Mouse (Mus musculus): ENCODE measurements around the gene Gm45808.
"Not testable (repeated sequence)": the region's sequence is repeated elsewhere in the genome, so short reads cannot be mapped to it uniquely, and the experiment has no call there.

Gm45808 gene

DNA sequence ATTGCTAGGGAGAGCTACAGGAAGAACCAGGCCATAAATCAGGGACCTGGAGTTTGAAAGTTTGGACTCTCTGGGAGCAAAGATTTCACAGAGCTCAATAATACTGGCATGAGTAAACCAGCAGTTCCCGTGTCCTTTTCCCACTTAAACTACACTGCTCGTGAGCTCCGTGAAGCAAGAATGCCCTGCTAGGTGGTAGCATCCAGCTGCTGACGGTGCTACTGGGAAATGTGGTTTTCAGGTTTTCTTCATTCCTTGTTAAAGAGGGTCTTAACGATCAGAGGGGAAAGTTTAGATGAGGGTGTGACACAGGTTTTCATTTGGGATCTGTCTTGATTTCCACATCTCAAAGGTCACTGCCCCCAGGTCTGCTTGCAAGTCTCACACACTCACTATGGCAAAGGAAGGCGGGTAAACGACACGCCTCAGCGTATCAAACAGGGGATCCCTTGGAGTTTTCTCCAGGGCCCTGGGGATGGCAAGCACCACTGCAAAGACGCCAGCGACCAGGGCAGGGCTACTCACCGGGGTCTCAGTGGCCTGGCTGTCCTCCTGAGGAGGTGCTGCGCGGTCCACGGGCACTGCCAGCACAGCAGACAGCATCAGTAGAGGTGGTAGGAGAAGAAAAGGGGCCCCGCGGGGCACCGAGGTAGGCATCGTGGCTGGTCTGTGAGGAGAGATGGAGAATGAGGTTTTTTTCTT, 22.7 kb upstream of the Gm45808 start:
- in situ Hi-C loops (cut with MboI), result no loop called here

DNA sequence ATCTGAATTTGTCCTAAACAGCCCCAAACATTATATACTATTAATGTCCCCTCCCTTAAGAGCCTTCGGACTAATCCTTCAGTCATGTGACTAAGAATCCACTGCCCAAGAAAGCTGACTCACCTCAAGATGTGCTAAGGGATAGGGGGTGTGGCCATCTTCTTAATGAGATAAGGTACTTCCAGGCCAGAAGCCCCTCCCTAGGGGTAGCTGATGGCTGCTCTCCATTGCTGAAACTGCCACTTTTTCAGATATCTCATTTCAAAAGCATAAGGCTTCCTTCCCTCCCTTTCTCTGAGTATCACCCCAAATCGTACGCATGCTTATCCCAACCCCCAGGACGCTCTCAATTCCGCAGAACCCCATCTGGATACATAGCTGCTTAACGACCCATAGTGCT, 21.9 kb upstream of the Gm45808 start:
- in situ Hi-C loops (cut with MboI), result no loop called here

DNA sequence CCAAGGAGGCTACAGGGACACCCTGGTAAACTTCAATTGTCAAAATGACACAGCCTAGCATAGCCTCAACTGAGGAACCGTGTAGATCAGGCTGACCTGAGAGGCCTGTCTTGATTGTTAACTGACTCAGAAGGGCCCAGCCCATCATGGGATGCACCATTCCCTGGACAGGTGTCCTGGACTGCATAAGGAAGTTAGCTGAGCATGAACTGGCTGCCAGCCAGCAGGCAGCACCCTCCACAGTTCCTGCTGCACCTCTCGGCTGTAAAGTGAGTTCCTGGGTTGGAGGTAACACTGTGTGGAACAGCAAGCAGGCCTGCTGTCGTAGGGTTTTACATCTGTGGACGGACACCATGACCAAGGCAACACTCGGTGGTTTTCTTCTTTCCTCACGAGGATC, 21.0 kb upstream of the Gm45808 start:
- in situ Hi-C loops (cut with MboI), result no loop called here

DNA sequence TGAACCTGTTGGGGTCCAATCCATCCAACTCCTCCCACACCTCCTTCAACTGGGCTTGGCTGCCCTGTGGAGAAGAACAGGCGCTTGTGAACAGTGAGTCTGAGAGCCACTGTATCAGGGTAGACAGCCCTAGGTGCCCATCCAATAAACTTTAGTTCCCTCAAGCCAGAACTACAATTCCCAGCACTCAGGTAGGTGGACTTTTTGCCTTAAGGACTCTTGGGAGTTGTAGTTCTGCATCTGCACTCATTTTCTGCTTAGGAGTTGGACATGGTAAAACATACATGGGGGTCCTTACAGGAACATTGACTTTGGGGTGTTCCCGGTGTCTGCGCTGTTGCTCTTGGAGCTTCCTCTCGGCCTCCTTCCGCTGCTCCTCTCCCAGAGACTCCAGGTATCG, 11.8 kb upstream of the Gm45808 start:
- in situ Hi-C loops (cut with MboI), result no loop called here

DNA sequence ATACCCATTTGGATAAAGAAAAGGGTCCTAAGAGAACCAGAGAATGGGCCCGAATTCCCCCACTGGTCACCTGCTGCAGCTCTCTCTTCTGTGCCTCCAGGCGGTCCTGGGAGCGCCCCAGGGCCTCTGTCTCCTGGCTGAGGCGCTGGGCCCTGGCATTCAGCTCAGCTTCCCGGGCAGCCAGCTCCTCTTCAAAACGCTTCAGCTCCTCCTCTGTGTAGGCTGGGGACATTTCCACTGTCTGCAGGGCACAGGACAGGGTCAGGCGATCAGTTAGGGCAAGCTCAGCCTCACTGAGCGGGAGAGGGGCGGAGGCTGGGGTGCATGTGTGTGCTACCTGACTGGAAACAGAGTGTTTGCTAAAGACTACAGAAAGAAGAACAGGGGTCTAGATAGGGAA, 7.9 kb upstream of the Gm45808 start:
- in situ Hi-C loops (cut with MboI), result no loop called here

DNA sequence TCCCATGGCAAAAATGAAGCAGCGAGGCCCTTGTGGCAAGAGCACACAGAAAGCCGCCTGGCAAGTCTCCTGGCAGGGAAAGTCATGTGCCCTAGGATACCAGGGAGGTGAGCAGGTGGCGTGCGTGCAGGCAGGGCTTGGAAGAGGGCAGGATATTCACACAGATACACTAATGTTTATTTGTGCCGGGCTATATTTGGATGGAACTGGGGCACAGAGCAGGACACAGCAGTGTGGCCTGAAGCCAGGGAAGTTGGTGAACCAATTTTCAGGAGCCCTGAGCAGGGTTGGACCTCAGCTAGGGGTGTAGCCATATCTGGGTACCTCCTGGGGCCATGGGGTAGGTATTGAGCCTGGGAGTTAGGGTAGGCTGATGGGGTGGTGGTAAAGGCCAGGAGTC, 6.3 kb upstream of the Gm45808 start:
- in situ Hi-C loops (cut with MboI), result no loop called here

DNA sequence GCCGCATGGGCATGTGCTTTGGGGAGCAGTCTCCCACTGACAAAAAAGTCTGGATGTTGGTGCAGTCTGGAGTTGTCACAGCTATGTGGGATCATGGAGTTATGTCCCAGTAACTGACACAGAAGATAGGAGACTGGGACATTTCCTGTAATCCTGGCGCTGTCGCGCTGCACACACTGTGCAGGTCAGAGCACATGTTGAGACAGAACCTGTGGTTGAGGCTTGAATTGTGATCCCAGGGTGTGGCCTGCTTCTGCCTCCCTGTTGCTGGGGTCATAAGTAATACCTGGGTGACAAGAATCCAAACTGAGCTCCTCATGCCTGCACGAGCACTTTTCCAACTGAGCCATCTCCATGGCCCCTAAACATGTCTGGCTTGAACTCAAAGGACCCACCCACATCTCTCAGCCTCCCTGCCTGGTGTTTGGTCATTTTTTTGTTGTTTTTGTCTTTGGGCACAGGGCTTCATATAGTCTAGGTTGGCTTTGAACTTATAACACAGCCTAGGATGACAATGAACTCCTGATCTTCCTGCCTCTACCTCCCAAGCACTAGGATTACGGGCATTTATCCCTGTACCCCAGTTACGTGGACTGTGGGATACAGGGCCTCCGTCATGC, 5.7 kb upstream of the Gm45808 start:
- in situ Hi-C loops (cut with MboI), result no loop called here

DNA sequence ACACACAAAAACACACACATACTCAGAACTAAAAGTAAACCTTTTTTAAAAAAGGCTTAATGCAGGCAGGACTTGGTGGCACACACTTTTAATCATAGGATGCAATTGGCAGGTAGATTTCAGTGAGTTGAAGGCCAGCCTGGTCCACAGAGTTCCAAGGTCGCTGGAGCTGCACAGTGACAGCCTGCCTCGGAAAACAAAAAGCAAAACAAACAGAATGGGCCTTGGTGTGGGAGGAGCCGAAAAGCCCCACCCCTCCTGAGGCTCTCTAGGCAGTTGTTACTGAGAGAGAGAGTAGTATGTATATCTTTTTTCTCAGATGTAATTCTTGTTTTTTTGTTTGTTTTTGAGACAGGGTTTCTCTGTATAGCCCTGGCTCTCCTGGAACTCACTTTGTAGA, 4.7 kb upstream of the Gm45808 start:
- in situ Hi-C loops (cut with MboI), result no loop called here

DNA sequence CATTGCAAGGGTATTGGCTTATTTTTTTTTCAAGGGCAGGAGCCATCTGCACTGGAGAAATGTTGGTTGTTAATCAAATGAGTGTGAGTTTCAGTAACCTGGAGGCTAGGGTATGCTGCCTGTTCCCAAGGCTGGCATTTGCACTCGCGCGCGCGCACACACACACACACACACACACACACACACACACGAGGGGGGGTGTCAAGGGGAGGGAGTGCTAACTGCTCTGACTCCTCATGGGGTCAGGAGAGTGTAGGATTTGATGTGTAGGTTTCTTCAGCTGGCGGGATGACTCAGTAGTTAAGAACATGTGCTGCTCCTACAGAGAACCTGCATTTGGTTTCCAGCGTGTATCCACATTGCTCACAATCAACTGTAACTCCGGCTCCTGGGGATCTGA, 4.2 kb upstream of the Gm45808 start:
- in situ Hi-C loops (cut with MboI), result no loop called here

DNA sequence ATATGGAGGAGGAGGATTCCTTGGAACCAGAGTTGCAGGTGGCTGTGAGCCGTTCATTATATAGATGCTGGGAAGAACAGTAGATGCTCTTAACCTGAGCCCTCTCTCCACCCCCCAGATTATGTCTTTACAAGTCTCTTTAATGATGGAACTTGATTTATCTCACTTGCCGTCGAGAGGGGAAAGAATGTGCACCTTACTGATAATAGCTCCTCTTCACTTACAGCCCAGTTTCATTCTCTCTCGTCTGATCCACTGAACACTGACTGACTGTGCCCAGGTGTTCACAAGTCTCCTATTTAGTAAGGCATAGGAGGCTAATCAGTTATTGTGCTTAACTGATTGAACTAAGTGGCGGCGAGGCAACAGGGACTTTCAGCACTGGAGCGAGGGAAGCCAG, 3.0 kb upstream of the Gm45808 start:
- in situ Hi-C loops (cut with MboI), result no loop called here

DNA sequence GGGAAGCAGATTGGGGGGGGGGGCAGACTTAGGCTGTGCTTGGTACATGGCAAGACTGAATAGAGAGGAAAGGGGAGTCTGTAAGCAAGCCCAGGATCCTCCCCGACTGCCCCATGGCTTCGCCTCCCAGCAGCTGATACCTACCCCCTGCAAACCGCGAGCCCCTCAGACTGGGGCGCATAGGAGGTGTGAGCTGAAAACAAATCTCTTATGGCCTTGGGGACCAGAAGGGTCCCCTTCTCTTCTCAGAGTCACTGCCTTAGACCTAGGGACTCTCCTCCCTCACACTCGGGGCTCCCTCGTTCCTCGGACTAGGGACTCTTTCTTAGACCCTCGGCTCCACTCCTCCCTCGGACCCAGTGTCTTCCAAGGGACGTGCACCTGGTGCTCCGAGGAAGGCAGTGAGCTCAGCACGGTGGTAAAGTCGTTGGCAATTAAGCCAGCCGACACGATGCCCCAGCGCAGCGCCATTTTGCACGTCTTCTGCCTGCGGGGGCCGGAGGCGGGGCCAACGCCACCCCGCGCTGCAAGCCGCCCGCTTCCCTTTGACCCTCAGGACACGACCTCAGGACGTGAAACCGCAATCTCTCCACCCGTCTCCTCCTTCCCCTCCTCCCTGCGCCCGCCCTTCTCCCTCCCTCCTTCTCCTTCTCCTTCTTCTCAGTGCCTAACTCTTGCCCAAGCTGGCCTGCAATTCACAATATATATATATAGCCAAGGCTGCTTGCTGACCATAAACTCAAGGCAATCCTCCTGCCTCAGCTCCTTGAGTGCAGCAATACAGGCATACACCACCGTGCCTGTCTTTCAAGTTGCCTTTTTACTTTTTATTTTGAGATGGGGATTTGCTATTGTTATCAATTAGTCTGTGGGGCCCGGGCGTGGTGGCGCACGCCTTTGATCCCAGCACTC, 1.9 kb upstream of the Gm45808 start, which contains the start of gene Dhdh:
Dhdh (minus strand) TSS at position 513 of the 912 bp plus-strand sequence.
- in situ Hi-C loops (cut with MboI), result no loop called here

DNA sequence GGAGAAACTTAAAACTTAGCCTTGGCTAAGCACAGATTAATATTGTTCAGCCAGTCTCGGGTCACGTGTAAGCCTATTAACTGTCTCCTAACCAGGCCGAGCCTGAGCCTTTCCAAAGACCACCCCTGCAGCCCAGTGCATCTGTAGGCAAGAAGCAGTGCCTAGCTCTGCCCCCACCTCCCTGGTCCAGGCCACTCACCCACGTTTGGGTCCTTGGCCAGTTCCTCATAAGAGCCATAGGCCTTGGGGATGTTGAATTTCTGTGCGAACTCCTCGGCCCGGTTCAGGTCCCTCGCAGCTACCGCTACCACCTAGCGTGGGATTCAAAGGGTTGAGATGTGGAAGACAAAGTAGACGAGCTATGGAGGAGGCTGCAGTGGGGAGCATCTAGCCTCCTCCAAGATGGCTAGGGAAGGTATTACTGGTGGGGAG, 1.3 kb upstream of the Gm45808 start:
- in situ Hi-C loops (cut with MboI), result no loop called here

DNA sequence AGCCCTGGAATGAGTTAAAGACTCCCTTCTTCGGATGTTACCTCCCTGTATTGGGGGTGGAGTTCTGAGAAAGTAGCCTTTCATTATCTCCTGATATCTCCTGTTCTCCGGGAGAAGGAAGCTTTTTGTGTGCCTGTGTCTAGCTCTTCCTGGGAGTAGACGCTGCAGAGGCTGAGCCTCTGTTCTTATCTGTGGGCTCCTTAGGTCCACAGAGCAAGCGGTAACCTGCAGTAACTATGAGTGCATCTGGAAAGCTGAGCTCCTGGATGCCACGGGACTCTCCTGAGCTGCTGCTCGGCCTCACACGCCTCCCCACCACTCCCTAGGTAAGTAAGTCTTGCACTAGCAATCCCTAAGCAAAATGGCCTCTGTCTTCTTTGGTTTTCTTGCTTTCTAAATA, 453 bp downstream of the Gm45808 start:
- in situ Hi-C loops (cut with MboI), result no loop called here

DNA sequence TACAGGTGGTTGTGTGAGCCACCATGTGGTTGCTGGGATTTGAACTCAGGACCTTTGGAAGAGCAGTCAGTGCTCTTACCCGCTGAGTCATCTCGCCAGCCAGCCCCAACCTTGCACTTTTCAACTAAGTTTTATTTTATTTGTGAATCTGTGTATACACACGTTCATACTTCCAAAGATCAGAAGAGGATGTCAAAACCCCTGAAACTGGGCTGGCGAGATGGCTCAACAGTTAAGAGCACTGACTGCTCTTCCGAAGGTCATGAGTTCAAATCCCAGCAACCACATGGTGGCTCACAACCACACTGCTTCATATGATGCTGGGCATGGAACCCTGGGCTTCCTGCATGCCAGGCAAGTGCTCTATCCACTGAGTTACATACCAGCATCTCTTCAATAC, 1.6 kb downstream of the Gm45808 start:
- in situ Hi-C loops (cut with MboI), result not testable (repeated sequence)

DNA sequence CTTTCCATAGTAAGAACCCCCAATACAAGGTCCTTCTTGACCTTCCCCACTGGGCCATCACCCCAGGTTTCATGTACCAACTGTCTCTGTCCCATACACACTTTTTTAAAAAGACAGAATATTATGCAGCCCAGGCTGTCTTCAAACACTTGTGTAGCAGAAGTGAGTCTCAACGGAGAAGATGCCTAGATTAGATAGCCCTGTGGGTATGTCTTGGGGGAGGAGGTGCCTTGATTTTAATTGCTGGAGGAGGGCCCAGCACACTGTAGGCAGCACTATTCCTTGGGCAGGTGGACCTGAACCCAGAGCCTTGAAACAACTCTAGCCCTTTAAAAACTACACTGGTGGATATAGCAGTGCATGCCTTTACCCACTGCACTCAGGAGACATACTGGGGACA, 4.4 kb downstream of the Gm45808 start:
- in situ Hi-C loops (cut with MboI), result no loop called here

DNA sequence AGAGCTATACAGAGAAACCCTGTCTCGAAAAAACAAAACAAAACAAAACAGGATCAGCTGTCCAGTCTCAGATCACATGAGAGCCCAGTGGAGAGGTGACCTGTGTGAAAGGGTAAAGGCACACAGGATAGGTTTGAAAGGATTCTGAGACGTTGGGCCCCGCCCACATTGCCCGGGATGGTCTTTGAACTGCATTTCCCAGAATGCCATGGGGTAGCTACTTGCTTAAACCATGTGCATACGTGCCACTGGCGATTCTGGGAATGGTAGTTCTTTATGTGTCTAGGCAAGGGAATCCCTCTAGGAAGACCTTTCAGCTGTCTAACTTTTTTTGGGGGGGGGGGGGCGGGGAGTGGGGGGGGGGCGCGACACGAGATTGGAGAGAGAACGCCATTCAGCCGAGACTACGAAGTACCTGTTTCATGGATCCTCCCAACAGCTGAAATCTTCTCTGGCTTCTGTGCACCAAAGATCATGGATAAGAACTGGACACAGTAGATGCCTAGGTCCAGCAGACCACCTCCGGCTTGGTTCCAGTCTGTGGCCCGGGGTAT, 5.2 kb downstream of the Gm45808 start, which contains the start of gene Tulp2:
Tulp2 (plus strand) TSS at position 504 of the 554 bp plus-strand sequence.
- in situ Hi-C loops (cut with MboI), result no loop called here

DNA sequence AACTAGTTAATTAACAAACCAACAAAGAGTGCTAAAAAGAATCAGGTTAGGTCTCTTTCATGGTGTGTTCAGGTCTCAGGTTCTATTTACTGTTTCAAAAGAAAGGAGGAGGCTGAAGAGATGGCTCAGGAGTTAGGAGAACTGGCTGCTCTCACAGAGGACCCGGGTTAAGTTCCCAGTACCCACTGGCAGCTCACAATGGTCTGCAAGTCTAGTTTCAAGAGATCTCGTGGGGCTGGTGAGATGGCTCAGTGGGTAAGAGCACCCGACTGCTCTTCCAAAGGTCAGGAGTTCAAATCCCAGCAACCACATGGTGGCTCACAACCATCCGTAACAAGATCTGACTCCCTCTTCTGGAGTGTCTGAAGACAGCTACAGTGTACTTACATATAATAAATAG, 6.3 kb downstream of the Gm45808 start:
- in situ Hi-C loops (cut with MboI), result not testable (repeated sequence)

DNA sequence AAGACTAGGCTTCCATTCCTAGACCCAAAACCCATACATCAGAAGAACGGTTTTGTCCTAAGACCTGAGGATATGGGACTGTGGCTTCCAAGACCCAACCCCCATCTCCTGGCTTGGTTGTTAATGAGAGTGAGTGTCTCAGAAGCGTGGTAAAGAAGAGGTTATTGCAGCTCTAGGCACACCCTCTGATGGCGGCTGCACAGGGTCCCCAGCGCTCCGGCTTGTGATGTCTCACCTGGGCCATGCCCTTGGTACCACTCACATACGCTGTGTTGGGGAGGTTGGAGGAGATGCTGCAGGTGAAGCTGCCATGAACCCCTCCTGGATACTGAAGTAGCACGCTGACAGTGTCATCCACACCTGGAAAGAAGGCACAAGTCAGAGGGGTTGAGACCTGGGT, 7.8 kb downstream of the Gm45808 start:
- in situ Hi-C loops (cut with MboI), result no loop called here

DNA sequence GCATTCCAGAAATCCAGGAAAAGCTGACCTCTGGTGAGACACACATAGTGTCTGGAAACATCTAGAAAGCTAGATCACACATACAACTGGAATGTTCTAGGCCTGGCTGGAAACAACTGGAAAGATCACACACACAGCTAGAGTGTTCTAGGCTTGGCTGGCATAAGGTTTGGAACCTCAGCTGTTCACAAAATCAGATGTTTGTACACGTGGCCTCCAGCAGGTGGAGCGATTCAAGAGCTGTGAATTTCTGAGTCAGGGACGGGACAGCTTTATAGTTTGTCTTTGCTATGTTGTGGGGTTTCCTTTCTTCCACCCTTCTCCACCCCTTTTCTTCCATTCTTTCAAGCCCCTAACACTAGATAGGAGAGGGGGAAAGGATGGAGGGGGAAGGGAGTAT, 9.6 kb downstream of the Gm45808 start:
- in situ Hi-C loops (cut with MboI), result no loop called here

DNA sequence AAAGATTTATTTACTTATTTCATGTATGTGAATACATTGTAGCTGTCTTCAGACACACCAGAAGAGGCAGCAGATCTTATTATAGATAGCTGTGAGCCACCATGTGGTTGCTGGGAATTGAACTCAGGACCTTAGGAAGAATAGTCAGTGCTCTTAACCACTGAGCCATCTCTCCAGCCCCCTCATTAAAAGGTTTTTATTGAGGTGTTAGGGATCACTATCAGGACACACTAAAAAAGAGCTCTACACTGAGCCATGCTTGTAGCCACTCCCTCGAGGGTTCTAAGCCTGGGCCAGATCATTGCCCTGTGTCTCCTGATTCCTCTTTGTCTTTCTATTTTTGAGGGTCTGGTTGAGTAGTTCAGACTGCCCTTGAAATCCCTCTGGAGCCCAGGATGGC, 10.2 kb downstream of the Gm45808 start:
- in situ Hi-C loops (cut with MboI), result no loop called here

DNA sequence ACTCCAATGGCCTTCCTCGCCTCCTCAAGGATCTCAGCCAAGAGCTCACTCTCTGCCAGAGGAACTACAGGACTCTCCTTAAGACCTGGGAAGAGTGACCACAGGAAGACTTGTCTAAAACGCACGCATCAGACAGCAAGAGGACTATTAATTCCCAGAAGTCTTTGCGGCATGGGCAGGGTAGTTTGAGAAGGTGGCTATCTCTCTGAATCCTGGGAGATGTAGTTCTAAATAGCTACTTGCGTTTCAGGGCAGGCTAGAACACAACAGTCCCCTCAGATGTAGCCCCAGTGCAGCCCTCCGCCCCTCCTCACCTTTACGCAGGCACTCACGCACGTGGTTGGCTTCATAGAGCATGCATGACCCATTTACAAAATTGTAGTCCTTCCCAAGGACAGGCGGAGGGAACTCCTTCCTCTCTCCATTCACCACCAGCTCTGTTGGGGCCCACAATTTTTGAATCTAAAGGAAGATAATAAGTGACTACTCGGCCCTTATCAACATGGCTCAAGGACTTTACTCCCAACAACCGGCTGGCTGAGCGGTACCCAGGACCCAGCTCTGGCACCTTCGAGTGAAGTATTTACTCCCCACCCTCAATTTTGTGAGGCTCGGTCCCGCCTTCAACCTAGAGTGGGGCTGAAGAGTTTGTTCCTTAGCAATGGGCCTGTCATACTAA, 11.2 kb downstream of the Gm45808 start:
- in situ Hi-C loops (cut with MboI), result no loop called here

DNA sequence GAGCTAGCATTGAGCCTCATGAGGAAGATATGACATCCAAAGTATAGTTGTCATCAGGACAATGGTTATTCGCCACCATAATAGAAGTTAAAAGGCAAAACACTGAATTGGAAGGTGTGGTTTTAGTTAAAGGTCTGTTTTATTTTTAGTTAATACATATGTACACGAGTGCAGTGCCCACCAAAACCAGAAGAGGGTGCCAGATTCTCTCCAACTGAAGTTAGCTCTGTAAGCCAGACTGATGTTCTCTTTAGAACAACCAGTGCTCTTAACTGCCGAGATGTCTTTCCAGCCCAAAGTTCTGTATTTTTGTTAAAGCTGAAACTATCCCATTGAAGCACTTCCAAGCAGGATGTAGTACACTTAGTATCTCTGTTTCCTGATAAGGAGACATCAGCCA, 15.7 kb downstream of the Gm45808 start:
- in situ Hi-C loops (cut with MboI), result no loop called here
